Mouse (Mus musculus): ENCODE results near the gene Galnt2.

Galnt2 gene

DNA sequence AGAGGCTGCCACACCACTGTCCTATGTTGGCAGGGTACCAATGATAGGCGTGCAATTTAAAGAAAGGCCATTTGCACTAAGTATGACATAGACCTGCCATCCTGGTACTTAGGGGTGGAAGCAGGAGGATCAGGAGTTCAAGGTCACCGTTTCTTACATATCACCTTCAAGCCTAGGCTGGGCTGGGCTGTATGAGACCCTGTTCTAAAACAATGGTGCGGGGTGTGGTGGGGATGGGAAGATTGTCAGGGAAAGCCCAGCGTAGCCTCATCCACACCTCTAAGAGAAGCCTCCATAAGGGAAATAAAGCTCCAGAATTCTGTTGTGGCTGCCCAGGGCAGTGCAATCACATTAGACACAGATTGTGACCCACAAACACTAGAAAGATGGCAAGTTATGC lies 4.3 kb downstream of the Galnt2 start:
- DNase-seq: no peak

DNA sequence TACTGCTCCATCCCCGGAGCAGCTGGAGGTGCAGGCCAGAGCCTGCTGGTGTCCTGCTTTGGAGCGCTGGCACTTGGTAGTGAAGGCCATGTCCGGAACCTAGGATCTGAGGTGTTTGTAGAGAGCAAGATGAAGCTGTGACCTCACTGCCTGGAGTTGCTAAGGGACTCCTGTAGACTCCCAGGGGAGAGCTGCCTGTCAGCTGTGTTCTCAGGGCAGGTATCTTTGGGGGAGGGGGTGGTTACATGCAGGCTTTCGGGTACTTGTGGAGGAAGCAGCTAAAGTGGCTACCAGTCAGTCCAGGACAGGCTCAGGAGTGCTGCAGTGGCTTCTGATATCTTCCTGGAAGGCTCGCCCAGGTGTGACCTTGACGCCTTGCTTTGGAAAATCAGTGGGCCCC lies 8.2 kb downstream of the Galnt2 start:
- no peak for DNase-seq

DNA sequence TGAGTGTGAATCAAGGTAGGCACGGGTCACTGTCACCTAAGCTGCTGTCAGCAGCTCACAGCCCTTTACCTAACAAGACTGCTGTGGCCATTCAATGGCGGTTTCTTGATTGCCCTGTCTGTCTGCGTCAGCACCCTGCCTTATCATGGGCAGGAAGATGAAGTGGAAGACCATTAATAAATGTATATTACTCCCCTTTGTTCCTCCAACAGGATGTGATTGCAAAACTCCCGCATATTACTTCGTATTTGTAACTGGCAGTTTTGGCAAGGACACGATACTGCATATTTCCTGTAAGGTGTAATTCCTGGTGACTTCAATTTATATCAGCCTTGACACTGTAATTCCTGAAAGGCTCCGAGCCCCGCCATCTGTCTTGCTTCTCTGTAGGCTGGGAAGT lies 9.7 kb downstream of the Galnt2 start:
- DNase-seq: no peak

DNA sequence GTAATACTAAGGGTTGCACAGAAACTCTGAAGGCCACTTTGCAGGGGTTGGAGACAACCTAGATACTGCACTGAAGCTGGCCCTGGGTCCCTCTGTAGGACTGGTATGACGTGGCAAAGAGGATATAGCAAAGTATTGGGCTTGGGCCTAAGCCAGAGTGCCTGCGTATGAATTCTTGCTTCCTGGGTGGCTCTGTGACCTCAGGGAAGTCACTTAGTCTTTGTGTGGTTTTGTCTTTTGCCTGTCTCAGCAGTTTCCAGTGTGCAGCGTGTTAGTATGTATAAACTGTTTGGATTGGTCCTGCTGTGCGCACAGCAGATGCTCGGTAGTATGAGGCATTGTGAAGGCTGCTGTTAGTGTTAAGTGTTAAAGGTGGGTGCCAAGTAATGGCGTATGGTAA lies 11.0 kb downstream of the Galnt2 start:
- DNase-seq: peak; percentile 47 to 57

DNA sequence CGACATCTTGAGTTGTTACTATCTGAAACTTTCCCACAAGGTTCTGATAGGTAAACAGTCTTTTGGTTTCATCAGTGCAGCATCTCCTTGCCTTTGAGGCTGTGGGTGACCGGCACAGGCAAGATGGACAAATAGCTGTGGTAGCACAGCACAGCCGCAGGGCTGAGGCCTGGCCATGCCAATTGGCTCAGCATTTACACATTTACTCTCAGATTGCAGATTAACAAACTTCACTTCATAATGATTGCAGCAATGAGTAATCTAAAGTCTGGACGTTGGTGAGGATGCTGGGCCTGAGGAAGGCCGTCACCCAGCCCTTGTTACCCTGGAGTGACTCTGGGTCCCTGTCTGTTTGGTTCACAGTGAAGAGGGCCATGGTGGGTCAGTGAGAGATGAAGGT lies 11.7 kb downstream of the Galnt2 start:
- no peak for DNase-seq

DNA sequence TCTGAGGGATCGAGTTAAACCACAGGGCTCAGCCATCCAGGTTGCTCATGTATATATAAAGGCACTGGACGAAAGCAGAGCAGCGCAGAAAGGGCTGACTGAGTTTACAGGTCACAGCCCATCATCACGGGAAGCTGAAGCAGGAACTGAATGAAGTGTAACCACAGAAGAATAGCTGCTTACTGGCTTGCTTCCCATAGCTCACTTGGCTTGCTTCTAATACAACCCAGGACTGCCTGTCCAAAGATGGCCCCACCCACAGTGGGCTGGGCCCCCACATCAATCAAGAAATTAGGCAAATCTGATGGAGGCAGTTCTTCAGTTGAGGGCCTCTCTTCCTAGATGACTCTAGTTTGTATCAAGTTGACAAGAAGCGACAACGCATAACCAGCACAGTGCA lies 16.4 kb downstream of the Galnt2 start:
- peak in 1 of 2 experiments; percentile 63 for DNase-seq

DNA sequence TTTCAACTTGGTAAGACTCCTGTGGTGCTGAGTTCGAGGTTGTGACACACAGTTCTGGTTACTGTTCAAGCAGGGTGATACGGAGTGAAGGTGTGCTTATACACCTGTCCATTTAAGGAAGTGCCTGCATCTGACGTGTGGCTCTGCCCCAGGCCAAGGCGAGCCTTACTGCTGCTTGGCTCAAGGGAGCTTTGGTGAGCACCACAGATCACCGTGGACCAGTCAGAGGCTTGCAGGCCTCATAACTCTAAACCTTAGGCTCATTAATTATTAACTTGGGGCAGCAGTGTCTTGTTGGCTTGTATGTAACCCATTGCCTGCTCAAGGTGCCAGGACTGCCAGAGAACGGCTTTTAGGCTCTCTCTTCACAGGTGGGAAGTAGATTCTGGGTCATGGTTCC lies 17.5 kb downstream of the Galnt2 start:
- no peak for DNase-seq

DNA sequence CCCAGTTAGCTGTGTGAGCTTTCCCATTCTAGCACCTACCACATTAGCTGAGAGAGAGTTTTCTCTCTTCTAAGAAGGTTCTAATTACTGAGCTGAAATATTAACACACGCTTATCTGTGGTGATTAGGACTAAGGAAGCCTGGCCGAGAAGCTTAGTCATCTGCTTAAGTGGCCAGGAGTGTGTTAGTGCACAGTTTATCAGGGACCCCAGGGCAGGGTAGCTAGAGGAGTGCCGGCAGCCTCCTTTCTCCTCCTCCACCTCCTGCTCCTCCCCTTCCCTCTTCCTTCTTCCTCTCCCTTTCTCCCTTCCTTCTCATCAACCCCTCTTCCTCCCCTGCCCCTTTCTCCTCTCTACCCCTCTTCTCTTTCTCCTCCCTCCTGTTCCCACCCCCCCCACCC lies 19.1 kb downstream of the Galnt2 start:
- DNase-seq: no peak

DNA sequence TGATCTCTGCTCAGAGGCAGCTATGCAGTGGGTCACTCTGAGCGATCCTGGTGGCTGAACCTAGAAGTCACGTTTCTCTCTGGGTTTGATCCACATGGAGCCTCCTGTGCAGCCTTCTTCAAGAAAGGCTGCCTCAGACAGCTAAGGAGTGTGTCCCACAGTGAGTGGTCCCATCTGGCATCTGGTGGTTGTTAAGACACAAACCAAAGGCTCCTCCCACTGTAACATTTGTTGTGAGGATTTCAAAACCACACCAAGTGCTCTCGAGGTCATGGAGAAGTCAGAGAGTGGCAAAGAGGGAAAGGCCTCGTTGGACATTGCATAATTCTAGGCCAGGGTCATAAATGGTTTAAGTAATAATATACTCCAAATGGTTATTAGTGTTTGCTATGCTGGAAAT lies 19.6 kb downstream of the Galnt2 start:
- peak; percentile 63 to 71 for DNase-seq

DNA sequence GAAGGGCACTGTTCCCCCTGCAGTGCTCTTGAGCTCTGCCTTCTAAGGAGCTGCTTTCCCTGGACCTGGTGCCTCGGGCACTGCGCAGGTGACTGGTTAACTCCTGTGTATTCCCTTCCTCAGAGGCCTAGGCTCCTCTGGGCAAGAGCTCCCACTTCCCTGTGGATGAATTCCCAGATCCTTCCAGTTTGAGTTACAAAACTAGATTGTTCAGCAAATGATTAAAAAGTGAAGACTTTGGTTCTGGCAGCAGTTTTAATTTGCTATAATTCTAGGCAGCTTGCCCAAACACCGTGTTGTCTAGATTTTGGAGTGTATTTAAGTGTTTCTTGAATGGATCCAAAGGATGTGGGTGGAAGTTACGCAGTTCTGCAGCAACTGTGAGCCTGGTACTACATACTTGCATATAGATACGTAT lies 21.4 kb downstream of the Galnt2 start:
- peak; percentile 42 to 63 for DNase-seq

DNA sequence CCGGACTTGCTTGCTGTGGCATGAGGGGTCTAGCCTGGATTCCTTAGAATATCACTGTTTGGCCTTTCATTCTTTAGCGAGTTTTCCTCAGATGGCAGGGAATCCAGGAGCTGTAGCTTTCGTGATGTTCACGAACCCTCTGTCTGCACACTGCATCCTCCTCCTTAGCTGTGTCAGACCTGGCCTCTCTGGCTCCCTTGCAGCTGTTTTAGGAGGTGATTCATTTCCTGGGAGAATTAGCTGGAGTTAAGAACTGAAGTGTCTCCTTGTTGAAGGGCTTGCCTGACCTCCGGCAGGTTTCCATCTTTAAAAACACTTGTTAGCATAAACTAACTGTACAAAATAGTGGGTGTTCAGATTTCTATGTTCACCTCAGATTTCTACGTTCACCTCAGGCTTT lies 22.7 kb downstream of the Galnt2 start:
- DNase-seq: no peak

DNA sequence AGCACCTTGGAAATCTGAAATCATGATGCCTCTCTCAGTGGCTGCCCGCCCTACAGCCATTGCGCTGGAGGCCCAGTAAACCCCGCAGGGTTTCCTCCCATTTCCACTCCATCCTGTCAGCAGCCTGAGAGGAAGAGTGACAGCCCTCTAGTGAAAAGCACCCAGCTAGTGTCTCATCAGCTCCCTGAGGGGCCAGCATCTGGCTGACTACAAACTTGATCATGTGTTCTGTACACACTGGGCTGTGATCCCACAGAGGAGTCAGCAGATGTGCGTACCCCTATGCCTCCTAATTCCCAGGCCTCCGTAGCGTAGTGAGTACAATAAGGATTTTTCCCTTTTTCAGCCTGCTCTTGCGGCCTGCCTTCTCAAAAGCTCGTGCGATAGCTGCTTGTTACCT lies 25.6 kb downstream of the Galnt2 start:
- peak in 1 of 2 experiments; percentile 38 for DNase-seq

DNA sequence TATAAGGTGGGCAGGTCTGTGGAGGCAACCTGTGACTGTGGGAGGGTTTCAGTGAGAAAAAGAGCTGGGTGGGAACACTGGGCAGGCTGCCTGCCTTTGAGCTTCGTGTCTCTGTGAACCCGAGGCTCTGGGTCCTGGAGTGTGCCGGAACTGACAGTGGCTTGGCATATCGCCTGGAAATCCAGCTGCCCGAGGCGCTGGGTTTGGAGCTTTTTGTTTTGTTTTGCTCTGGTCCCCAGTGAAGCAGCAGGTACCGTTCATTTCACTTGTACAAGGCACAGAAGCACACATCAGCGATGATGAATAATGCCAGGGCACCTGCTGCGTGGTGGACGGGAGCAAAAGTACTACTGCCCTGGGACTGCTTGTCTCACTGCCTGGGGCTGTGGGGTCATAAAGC lies 26.2 kb downstream of the Galnt2 start:
- DNase-seq: peak; percentile 82 to 90

DNA sequence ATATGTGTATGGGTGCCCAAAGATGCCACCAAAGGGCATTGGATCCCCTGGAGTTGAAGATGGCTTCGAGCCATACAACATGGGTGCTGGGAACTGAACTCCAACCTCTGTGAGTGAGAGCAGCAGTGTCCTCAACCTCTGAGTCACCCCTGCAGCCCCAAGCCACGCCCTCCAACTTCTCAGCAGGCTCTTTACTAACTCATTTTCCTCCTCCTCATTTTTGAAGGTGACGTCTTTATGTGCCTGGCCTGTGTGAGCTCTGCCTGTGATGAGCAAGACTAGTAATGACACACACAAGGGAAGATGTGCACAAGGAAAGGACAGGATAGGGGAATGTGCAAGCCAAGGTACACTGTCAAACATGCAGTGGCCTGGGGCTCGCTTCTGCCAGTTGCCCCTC lies 28.0 kb downstream of the Galnt2 start:
- no peak for DNase-seq

DNA sequence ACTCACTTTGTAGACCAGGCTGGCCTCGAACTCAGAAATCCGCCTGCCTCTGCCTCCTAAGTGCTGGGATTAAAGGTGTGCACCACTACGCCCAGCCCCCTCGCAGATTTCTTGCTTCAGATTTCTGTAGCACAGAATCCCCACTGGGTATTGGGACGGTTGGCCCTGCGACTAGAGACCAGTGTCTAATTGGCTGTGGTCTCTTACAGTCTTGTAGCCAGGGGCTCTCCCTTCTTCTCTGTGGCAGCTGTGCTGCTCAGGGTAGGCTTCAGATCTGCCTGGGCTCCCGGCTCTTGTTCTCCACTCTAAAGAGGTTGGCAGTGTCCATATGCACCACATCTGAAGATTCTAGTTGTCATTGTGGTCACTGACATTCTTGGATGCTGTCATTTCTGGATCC lies 28.7 kb downstream of the Galnt2 start:
- no peak for DNase-seq

DNA sequence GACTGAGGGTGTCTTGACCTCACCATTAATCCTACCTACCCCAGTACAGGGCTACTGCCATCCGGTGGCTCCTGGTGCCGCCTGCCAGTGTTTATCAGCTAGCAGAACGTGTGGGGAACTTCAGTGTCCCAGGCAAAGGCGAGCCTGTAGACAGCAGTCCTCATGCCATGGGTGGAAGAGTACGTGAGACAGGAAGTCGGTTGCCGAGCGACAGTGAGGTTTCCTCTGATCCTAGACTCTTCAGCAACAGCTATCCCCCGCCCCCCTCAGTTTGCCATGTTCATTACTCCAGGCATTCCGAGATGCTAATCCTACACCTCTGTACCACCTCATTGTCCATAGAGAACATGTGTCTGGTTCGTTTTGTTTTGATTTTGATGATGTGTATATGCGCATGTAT lies 29.2 kb downstream of the Galnt2 start:
- no peak for DNase-seq

DNA sequence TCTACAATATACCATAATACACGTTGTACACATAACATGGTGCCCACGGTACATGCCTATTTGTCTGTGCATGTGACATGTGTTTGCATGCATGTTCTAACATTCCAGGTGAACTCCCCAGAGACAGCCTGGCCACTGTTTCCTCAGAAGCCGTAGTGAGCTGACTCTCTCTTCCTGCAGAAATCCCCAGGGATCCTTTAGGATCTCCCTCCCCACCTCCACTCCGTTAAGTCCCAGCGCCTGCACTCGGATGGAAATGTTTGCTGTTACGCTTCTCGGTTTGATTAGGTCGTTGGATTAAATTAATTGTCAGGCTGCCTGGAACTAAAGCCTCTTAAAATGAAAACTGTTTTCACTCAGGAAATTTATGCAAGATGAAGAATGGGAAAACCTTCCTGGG lies 31.9 kb downstream of the Galnt2 start:
- no peak for DNase-seq

DNA sequence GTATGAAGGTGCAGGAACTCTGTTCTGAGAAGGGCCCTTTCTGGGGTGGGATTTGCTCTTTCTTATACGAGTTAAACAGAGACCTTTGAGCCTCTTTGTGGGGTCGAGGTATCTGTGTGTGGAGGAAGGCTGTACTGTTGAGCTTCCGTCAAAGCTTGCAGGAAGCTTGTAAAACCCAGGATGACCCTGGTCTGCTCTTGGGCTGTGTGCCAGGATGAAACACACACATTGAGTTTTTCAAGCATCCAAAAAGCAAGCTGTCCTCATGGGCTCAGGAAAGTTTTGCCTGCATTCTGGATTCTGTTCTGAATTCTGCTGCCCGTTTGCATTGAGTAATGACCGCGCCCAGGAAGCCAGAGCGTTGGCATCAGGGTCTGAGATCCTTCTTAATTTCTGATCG lies 32.8 kb downstream of the Galnt2 start:
- DNase-seq: no peak

DNA sequence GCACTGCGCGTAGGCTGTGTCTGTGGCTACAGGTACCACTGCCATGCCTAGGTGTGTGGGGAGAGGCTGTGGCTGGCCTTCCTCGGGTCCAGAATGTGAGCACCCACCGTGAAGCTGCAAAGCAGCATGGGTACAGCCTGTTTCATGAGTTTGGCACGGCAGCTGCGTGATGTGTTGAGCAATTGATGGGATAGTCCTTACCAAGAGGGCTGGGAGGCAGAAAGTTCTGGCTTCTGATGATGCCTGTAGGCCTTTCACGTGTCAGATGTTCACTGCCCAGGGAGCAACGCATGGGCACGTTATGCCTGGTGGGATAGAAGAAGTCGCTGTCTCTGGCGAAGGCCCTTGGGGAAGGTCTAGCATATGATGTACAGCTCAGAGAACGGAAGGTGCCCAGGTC lies 33.5 kb downstream of the Galnt2 start:
- DNase-seq: no peak

DNA sequence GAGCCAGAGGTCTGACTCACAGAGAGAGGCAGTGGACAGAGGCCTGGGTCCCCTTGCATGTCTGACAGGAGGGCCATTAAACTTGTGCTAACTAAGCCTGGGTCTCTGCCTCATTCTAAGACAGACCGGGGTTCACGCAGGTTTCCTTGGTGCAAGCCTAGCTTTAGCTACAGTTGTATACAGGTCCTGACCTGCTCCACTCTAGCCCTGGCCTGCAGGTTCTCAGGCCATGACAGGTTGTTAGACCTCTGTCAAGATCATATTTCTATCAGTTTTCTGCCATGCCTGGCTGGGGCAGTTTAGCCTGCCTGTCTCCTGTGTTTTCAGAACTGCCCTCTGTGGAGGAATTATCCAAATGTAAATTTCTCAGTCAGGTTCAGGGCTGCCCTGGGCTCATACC lies 33.9 kb downstream of the Galnt2 start:
- no peak for DNase-seq

DNA sequence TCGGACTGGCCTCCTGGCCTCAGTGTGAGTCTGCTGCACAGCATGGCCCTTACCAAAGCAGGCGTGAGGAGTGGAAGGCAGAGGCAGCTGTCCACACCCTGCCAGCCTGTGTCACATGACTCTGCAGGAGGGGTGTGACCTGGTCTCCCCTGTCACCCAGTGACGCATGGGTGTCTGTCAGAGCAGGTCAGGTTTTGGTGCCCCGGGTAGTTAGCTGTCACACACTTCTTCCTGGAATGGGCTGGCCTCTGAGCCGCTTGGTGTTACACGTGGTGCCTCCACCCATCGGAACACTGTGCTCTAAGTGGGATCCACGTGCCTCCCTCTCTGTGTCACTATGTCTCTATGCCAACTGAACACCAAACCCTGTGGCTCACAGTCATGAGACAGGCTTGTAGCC lies 34.6 kb downstream of the Galnt2 start:
- DNase-seq: no peak

DNA sequence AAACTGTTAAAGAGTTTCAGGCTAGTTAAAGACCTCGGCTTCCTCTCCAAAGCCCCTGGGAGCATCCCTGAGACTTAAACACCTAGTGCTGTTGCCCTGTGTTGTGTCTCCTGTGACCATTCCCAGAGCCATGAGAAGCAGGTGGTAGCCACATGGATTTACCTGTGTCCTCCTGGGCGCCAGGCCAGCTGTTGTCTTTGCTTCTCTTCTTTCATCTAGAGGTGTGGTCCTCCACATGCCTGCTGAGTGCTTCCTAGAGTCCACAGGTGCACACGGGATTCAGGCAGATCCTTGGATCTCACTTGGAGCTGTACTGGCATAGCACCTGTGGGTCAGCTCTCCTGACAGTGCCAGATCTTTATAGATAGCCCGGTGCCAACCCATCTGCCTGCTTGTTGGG lies 36.0 kb downstream of the Galnt2 start:
- no peak for DNase-seq

DNA sequence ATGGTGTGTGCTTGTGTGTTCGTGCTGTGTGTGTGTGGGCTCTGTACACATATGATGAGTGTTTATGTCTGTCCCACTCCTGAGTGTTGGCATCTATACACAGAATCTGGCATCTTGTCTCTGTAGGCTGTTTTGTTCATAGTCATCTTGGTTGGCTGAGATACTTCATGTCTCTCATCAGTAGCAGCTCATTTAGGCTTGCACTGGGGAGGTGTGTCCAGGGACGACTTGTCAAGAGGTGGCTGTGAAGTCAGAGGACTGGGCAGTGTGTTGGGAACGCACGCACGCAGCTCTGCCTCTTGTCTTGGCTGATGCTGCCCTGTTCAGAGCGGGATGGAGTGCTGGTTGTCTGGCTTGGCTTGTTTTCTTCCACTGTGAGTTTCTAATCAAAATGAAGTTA lies 39.3 kb downstream of the Galnt2 start:
- DNase-seq: peak; percentile 68 to 88

DNA sequence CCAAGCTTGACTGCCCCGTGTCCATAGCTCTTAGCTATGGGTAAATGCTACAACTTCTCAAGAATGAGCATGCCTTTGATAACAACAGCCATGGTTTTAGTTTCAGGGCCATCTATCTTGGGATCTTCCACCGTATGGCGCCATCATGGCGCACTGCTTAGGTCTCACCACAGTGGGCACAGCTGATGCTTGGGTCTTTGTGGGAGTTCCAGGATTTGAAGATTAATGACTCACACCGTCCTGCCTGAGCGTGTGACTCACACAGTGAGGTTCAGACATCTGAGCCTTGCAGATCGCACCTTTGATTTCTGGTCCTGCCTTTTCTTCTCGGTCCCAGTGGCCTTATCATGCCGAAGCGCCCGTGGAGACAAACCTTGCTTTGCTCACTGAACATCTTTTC lies 39.7 kb downstream of the Galnt2 start:
- no peak for DNase-seq

DNA sequence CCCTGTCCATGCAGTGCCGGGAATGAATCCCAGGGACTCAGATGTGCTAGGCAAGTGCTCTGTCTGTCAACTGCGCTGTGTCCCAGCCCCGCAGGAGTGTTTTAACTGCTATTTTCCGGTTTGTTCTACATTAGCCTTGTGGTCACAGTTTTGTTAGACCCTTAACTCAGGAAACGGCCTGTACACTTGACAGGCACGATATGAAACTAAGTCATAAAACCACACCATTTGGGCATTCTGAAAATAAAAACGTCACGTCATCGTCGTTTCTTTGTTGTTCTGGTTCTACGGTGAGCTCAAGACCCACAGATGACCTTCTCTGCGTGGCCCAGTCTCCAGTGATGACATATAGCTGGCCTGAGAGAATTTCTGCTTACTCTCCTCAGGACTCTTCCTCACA lies 40.3 kb downstream of the Galnt2 start:
- no peak for DNase-seq

DNA sequence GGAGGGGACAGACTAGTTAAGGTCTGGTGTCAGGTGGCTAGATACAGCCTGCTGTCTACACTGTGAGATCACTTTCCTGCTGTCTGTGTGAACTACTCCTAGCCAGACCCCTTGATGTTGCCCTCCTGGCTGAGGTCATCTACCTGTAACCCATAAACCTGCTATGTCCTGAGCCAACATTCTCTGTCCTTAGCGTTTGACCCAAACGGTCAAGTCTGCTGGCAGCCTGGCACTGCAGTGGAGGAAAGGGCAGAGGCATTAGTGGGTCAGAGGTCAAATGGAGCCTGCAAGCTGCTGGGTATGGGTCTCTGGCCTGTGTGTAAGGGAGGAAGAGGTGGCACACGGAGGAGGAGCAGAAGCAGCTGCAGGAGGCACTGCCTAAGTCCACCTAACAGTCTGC lies 41.6 kb downstream of the Galnt2 start:
- no peak for DNase-seq

Measured in lung, postnatal 4 days (tissue).